In genomic region chr11:117326140-117326725, GRCm38 (mm10) we compare ENCODE assay signal across 8 mouse cellular contexts.
A peak's percentile ranks its signal among the peaks of the same experiment; 100 is the strongest.
DNase-seq lines count a peak whose midpoint lies in the region; ATAC-seq lines count a peak whose summit lies in the region.

No protein-coding gene starts in this region.

- H3K36me3 ChIP-seq in kidney, embryonic 15.5 days: no peaks in the 10 kb centered on the region
- no peaks in the 10 kb centered on the region for H3K36me3 ChIP-seq in forebrain, embryonic 15.5 days
- H3K36me3 ChIP-seq in hindbrain, embryonic 16.5 days (ENCODE audit: control insufficient read depth, insufficient read depth, low read length): no peaks in the 10 kb centered on the region

- H3K27ac ChIP-seq in kidney, embryonic 15.5 days: peak overlapping the region; percentile 48
- peak overlapping the region; percentile 32; the same call in 1 of the 2 replicates for H3K27ac ChIP-seq in forebrain, embryonic 15.5 days (replicated peaks)
- H3K27ac ChIP-seq in hindbrain, embryonic 16.5 days (ENCODE audit: low read depth, low read length): no peak overlapping the region

- 64% methylated on average over 4 of the region's 4 CpGs for WGBS in kidney, embryonic 15.5 days
- 54% methylated on average over 4 of the region's 4 CpGs for WGBS in forebrain, embryonic 15.5 days
- 66% methylated on average over 4 of the region's 4 CpGs for WGBS in hindbrain, embryonic 16.5 days

- no peaks in the 10 kb centered on the region for H3K9me3 ChIP-seq in kidney, embryonic 15.5 days (replicated peaks)
- H3K9me3 ChIP-seq in forebrain, embryonic 15.5 days: no peaks in the 10 kb centered on the region
- H3K9me3 ChIP-seq in hindbrain, embryonic 16.5 days (ENCODE audit: control insufficient read depth, low read length): no peaks in the 10 kb centered on the region

- no peak for DNase-seq in kidney, adult 9 months
- DNase-seq in MN1 (ENCODE audit: low spot score): peak; percentile 42
- DNase-seq in lung, postnatal 36 days: peak; percentile 77
- DNase-seq in spleen, postnatal 14 days (ENCODE audit: low spot score in 2 of 2): no peak
- no peak for DNase-seq in testis, postnatal 14 days (ENCODE audit: low spot score)

- ATAC-seq in kidney, embryonic 15.5 days (replicated peaks; ENCODE audit: low FRiP score): no peak
- no peak for ATAC-seq in forebrain, embryonic 15.5 days (replicated peaks)
- no peak for ATAC-seq in hindbrain, embryonic 16.5 days

- no peak overlapping the region for H3K9ac ChIP-seq in kidney, embryonic 15.5 days
- no peak overlapping the region for H3K9ac ChIP-seq in forebrain, embryonic 15.5 days (replicated peaks)
- no peak overlapping the region; the same call in 1 of the 2 replicates for H3K9ac ChIP-seq in hindbrain, embryonic 16.5 days (ENCODE audit: low read depth, low read length)

- H3K4me2 ChIP-seq in kidney, embryonic 15.5 days: no peak overlapping the region
- H3K4me2 ChIP-seq in forebrain, embryonic 15.5 days (replicated peaks): no peak overlapping the region
- H3K4me2 ChIP-seq in hindbrain, embryonic 16.5 days (ENCODE audit: low read length): no peak overlapping the region

- no peaks in the 10 kb centered on the region for H3K27me3 ChIP-seq in kidney, embryonic 15.5 days
- no peaks in the 10 kb centered on the region for H3K27me3 ChIP-seq in forebrain, embryonic 15.5 days
- H3K27me3 ChIP-seq in hindbrain, embryonic 16.5 days (replicated peaks; ENCODE audit: control insufficient read depth, insufficient read depth, low read length): no peaks in the 10 kb centered on the region

- no peak overlapping the region for H3K4me3 ChIP-seq in kidney, embryonic 15.5 days (replicated peaks)
- H3K4me3 ChIP-seq in forebrain, embryonic 15.5 days: no peak overlapping the region
- no peak overlapping the region for H3K4me3 ChIP-seq in hindbrain, embryonic 16.5 days (ENCODE audit: low read length)

- H3K4me1 ChIP-seq in kidney, embryonic 15.5 days: peaks cover 86% of the 10 kb centered on the region
- peaks cover 48% of the 10 kb centered on the region for H3K4me1 ChIP-seq in forebrain, embryonic 15.5 days
- peaks cover 29% of the 10 kb centered on the region for H3K4me1 ChIP-seq in hindbrain, embryonic 16.5 days (ENCODE audit: control insufficient read depth, insufficient read depth, low read depth, low read length)

Comparison
In these comparisons a context has a peak if more than half of its experiments do, and no peak if none do; other contexts are left out.
1. DNase-seq: peak in MN1 (single experiment) and lung, postnatal 36 days (single experiment); none in kidney, adult 9 months (single experiment), spleen, postnatal 14 days (0 of 2) and testis, postnatal 14 days (single experiment).